8 mouse cellular contexts compared by ENCODE assay signal in the genomic region with DNA sequence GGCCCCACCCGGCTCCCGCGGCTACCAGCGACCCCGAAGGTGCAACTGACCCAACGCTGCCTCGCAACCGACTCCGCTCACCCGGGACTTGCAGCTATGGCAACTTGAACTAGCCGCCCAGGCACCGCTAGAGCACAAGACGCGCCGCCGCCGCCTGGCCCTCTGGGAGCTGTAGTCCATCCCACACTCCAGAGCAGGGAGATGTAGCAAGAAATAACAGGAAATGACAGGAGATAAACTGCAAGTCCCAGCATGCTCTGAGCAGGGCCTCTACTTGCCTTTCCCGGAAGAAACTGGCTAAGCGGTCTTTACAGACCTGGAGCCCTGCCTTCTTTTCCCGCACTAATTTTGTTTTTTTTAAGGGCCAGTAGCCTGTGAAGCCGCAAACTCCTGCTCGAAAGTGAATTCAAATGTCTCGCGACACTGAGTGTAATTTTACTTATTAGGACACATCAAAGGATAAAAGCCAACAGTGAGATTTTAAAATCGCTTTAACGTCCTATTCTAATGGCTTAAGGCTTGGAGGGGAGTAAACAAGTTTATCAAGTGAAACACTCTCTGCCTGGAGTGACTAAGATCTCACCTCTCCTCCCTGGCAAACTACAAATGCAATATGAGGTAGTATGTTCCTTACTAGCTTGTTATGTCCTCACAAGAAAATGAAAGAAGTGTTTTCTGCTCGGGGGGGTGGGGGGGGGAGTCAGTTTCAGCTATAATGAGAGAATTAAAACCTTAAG. TPM values are rescaled to one million over a fixed set of nuclear protein-coding genes. Genes with fewer than 3 reads are reported as not detected.
DNase-seq lines count a peak whose midpoint lies in the region; ATAC-seq and TF ChIP-seq lines count a peak whose summit lies in the region.

A gene (minus strand): TSS at position 129 of the 737 bp plus-strand sequence.
A gene (plus strand): TSS at position 283 of the 737 bp plus-strand sequence.

- peaks cover 5% of the 10 kb centered on the region for H3K4me1 ChIP-seq in hindbrain, embryonic 13.5 days (replicated peaks)

- no peak within 1 kb of the TSS for H3K27ac ChIP-seq in hindbrain, embryonic 13.5 days

- no peak for TF ChIP-seq CTCF in Patski (IDR thresholded peaks at IDR 0.05)

- H3K9ac ChIP-seq in hindbrain, embryonic 13.5 days, result peak within 1 kb of the TSS; percentile 71

- WGBS in hindbrain, embryonic 13.5 days, result 2% methylated on average over 27 of the region's 27 CpGs

- peak; percentile 100 for ATAC-seq in Patski
- ATAC-seq in hindbrain, embryonic 13.5 days (ENCODE audit: low FRiP score), result peak; percentile 100

- peaks cover 6% of the 10 kb centered on the region for H3K27me3 ChIP-seq in Patski
- no peaks in the 10 kb centered on the region for H3K27me3 ChIP-seq in hindbrain, embryonic 13.5 days

- in situ Hi-C loops in Patski (cut with MboI; ENCODE audit: low pct_unique_long_range_greater_than_20kb), result no loop called here

- H3K4me3 ChIP-seq in hindbrain, embryonic 13.5 days, result peak within 1 kb of the TSS; percentile 66

- no peaks in the 10 kb centered on the region for H3K36me3 ChIP-seq in hindbrain, embryonic 13.5 days

- CTCF ChIA-PET in Patski (lab: Charles Lee), result no interaction called here

- peak; percentile 75 for DNase-seq in Patski (ENCODE audit: low read depth, low spot score)
- peak; percentile 94 for DNase-seq in cerebellum, postnatal 14 days
- DNase-seq in frontal cortex, postnatal 14 days (ENCODE audit: low spot score in 2 of 2), result peak; percentile 81 to 85
- DNase-seq in layer of hippocampus, postnatal 25 days (ENCODE audit: extremely low spot score in 1 of 2, low spot score in 1 of 2), result peak; percentile 78 to 79
- peak; percentile 96 for DNase-seq in lung, postnatal 25 days (ENCODE audit: low spot score)
- peak; percentile 96 for DNase-seq in retina, embryonic 14.5 days (ENCODE audit: low spot score)
- DNase-seq in thymus, postnatal 4 days, result peak; percentile 92

- POLR2A ChIA-PET in Patski (lab: Charles Lee), result no interaction called here

- H3K4me2 ChIP-seq in hindbrain, embryonic 13.5 days, result peak within 1 kb of the TSS; percentile 93

- H3K9me3 ChIP-seq in hindbrain, embryonic 13.5 days, result no peaks in the 10 kb centered on the region

RNA-seq across cellular contexts. Expression of the first gene that starts in this region (rescaled TPM):
- 9.3 TPM for polyA plus RNA-seq in Patski (2021)
- 4.1 and 4.6 TPM in 2 replicates for polyA plus RNA-seq in hindbrain, embryonic 13.5 days (2015; fragmentation: Nextera tagmentation; extraction: Ambion mirVana)
- 1 to 10 TPM; 4.4 to 4.8 TPM for total RNA-seq in layer of hippocampus, postnatal 25 days (2021)

RNA-seq across cellular contexts. Expression of the second gene that starts in this region (rescaled TPM):
- polyA plus RNA-seq in Patski (2021), result 0.01 TPM
- polyA plus RNA-seq in hindbrain, embryonic 13.5 days (2015; fragmentation: Nextera tagmentation; extraction: Ambion mirVana), result 0.40 and 0.52 TPM in 2 replicates
- total RNA-seq in layer of hippocampus, postnatal 25 days (2021), result under 1 TPM; 0.21 to 0.37 TPM
